Mouse (Mus musculus) megakaryocyte progenitor cell, adult 5-6 weeks (primary cell): Measurements from ENCODE around the gene Cntln. TPM values are rescaled to one million over a fixed set of nuclear protein-coding genes. Genes with fewer than 3 reads are reported as not detected.

ENCODE experiments used
- ATAC-seq: replicated peaks from 2 replicates; pipeline ENCODE4 v1.8.0; 2016; ENCODE audit warnings: mild to moderate bottlenecking, moderate TSS enrichment, inconsistent platforms; ENCODE audit not compliant: poor library complexity
- total RNA-seq, 2 experiments: library from RNA; stranded (forward) in 1 of 2; stranded (reverse) in 1 of 2; fragments of 157-497, 149-512 nt in 1 of 2; fragments of 200-1000 nt in 1 of 2; gene quantifications; 2 replicates each; pipeline versions ENCODE4 v1.2.3 to v1.2.4; 2015 to 2017

Gene Cntln
- total RNA-seq (2015) (23.6 and 26.9 TPM in 2 replicates), total RNA-seq (2017) (27.8 and 38.7 TPM in 2 replicates)

- ATAC-seq = peak; percentile 81
Observed at GRCm38 (mm10) chr4:84884111-84884538, at the start of gene Cntln. TSS of gene Cntln (plus strand) at chr4:84884309.

GRCm38 (mm10) chr4:84836979-84837378, 47.1 kb upstream of the Cntln start:
- peak; percentile 79 for ATAC-seq

GRCm38 (mm10) chr4:84838545-84838944, 45.6 kb upstream of the Cntln start:
- ATAC-seq = no peak

GRCm38 (mm10) chr4:84839466-84839865, 44.6 kb upstream of the Cntln start:
- no peak for ATAC-seq

GRCm38 (mm10) chr4:84857588-84857987, 26.5 kb upstream of the Cntln start:
- no peak for ATAC-seq

- peak; percentile 96 for ATAC-seq
Observed at GRCm38 (mm10) chr4:84876347-84876746, 7.8 kb upstream of the Cntln start.

- ATAC-seq = no peak
Observed at GRCm38 (mm10) chr4:84883646-84884045, 463 bp upstream of the Cntln start.

GRCm38 (mm10) chr4:84884539-84885270, 596 bp downstream of the Cntln start:
- peak; percentile 65 for ATAC-seq

GRCm38 (mm10) chr4:84885271-84885540, 1.1 kb downstream of the Cntln start:
- ATAC-seq = no peak

- ATAC-seq = peak; percentile 54; the same call in 1 of the 2 replicates
Observed at GRCm38 (mm10) chr4:84918393-84918792, 34.3 kb downstream of the Cntln start.

GRCm38 (mm10) chr4:84934342-84934929, 50.3 kb downstream of the Cntln start:
- ATAC-seq = peak; percentile 90

GRCm38 (mm10) chr4:84942059-84942458, 58.0 kb downstream of the Cntln start:
- ATAC-seq = no peak

GRCm38 (mm10) chr4:84942651-84943050, 58.5 kb downstream of the Cntln start:
- no peak for ATAC-seq

- ATAC-seq = no peak
Observed at GRCm38 (mm10) chr4:84944100-84944499, 60.0 kb downstream of the Cntln start.

- no peak for ATAC-seq
Observed at GRCm38 (mm10) chr4:84946450-84946849, 62.3 kb downstream of the Cntln start.

- ATAC-seq = peak; percentile 81
Observed at GRCm38 (mm10) chr4:84976875-84977646, 93.0 kb downstream of the Cntln start.

GRCm38 (mm10) chr4:84995520-84996348, 111.6 kb downstream of the Cntln start:
- ATAC-seq = no peak

- ATAC-seq = no peak
Observed at GRCm38 (mm10) chr4:85005581-85005980, 121.5 kb downstream of the Cntln start.

- ATAC-seq = no peak
Observed at GRCm38 (mm10) chr4:85006789-85007188, 122.7 kb downstream of the Cntln start.

- ATAC-seq = no peak
Observed at GRCm38 (mm10) chr4:85010846-85011245, 126.7 kb downstream of the Cntln start.

- ATAC-seq = no peak
Observed at GRCm38 (mm10) chr4:85045748-85046147, 161.6 kb downstream of the Cntln start.
